Mouse (Mus musculus) cerebellum, postnatal 36 days (tissue): ENCODE data around the gene Mms22l.
"Not testable (repeated sequence)": the region's sequence is repeated elsewhere in the genome, so short reads cannot be mapped to it uniquely, and the experiment has no call there.

Experiments used
- DNase-seq, 2 experiments: peaks; one replicate each; pipeline ENCODE4 v3.0.0; 2021 to 2022; ENCODE audit warnings: mixed read lengths in 2 of 2

Gene Mms22l

DNA sequence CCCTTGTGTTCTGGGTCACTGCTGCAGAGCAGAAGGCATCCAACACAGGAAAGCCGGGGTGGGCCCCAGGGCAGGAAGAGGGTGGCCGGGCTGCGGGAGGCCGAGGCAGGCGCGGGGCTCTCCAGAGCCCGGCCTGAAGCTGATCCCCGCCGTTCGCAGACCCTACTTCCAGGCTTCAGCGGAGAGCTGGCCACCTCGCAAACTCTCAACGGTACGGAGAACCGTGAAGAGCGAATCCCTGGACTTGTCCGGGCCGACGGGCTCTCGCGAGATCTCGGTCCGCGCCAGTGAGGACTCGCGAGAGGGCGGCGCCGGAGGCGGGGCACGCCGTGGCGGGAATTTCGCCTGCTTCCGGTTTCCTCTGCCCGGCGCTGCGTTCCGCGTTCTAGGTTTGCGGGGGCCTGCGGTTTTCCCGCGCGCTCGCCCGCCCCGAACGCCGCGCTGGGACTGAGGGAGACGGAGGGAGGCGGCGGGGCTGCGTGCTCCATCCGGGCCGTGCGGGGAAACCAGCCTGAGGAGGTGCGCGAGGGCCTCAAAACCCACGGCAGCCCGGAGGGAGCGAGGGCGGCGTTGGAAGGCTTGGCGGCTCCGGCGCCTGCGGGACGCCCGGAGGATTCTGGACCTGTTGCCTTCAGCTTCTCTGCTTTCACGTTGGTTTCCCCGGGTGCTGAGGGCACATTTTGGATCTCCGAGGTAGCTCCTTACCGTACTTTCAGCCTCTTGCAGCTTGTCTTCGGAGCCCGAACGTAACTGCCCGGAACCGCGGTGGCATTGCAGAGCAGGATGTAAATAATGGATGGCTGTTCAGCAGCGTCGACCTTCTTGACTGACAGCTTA, at the start of gene Mms22l:
Mms22l (plus strand) TSS at position 336 of the 837 bp plus-strand sequence.
- DNase-seq, result peak; percentile 88 to 92

- not testable (repeated sequence) for DNase-seq
These were observed 12.2 kb upstream of the Mms22l start for GRCm38 (mm10) chr4:24484046-24484445.

- DNase-seq, result no peak
These were observed 685 bp downstream of the Mms22l start for GRCm38 (mm10) chr4:24496953-24497319.

DNA sequence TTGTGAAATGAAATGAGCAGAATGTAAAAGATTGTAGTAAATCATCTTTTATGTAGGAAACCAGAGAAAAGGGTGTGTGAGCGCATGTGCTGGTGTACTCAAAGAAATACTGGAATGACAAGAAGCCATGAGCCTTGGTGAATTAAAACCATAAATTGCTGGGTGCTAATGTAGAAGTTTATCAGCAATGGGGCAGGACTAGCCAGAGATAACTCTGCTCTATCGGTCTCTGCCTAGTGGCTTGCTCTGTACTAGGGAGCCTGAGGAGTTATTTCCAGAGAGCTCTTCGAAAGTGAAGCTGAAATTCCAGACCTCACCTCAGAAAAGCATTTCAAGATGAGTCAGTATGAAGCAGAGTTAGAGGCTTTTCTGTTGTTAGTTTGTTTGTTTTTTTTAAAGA, 12.9 kb downstream of the Mms22l start:
- DNase-seq, result no peak

GRCm38 (mm10) chr4:24536989-24537388, 40.7 kb downstream of the Mms22l start:
- no peak for DNase-seq

DNA sequence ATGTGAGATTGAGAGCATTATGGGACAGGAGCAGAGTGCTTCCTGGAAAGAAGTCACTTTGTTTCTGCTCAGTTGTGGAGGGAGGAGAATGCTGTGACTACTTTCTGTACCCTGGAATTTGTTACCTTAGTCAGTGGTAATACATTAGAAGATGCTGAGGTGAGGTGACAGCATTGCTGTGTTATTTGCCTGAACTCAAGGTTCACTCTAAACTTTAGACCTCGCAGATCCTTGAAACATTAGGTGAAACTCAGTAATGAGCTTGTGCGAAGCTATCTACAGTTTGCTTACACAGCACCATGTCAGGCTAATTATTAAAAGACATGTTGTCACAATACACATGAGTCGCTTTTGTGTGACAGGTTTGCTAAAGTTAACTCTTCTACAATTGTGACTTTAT, 47.2 kb downstream of the Mms22l start:
- no peak for DNase-seq

DNA sequence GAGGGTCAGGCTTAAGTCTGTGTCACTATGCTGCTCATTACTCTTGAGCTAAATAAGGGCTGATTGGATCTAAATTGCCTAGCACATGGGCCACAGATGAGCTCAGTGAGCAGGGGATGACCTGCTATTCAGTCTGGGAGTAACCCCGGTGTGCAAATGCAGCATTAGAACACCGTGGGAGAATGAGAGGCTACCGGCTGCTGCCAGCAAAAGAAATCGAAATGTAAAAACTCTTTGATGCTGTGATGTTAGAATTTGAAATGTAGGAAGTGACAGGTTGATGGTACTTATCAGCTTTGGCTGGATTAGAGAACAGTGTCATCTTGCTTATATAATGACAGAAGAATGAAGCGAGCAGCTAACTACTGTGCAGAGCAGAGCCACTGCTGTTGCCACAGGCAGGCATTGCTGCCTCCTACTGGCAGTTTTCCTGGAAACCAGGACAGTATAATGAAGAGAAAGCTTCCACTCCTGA, 48.5 kb downstream of the Mms22l start:
- peak; percentile 57 to 58 for DNase-seq

DNA sequence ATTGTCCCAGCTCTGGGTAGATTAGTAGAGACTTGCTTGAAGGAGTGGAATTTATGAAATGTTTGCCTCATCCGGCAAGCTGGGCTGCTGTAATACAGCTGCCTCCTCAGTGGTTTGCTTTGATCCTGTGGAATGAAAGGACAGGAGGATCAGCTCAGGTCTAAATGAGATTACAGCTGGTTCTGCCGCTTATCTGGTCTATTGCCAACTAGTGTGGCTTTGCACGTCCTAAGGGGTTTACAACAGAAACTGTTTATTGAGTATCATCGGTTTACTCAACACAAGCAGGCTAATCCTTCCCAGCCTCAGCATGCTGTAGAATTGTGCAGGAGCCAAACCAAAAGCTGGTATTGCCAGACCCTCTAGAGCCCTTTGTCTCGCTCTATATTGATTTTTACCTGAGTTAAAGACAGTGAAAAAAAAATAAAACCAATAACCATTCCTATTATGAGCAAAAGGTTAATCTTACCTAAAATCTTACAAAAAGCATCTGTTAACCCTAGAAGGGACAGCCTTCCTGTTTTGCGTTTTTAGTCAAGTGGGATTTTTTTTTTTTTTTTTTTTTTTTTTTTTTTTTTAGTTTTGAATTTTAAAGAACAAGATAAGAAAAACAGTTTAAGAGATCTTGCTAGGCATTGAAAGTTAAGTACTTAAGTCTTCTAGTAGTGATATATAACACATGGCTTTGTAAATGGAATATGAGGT, 60.0 kb downstream of the Mms22l start:
- no peak for DNase-seq

DNA sequence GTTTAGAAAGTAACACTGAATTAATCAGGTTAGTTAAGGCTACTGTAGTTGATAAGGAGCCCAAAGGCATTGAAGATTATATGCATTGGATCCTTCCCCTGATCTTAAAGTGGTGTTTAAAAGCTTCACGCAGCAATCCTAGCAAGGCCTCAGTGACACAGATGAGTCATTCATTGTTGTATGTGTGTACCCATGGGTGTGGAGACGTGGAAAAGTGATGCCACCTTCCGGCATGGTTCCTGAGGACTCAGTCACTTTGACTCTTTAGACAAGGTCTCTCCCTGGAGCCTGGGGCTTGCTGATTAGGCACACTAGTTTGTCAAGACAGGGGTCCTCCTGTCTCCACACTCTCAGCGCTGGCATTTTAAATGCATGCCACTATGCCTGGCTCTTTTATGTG, 60.9 kb downstream of the Mms22l start:
- no peak for DNase-seq

DNA sequence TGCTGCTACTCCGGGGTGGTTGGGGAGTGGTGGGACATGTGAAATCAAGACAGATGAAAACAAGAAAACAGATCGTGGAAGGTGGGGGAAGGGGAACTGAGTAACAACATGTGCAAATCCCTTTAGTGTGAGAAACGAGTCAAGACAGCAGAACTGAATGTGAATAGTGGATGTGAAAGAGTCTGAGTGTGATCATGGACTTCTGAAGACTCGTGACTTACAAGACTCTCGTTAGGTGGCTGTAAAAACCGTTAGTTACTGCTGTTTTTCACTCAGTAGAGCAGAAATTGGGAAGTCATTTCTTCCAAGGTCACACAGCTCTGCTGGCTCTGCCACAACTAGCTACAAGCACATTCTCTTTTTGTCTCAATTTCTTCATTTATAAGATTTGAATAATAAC, 71.8 kb downstream of the Mms22l start:
- no peak for DNase-seq

DNA sequence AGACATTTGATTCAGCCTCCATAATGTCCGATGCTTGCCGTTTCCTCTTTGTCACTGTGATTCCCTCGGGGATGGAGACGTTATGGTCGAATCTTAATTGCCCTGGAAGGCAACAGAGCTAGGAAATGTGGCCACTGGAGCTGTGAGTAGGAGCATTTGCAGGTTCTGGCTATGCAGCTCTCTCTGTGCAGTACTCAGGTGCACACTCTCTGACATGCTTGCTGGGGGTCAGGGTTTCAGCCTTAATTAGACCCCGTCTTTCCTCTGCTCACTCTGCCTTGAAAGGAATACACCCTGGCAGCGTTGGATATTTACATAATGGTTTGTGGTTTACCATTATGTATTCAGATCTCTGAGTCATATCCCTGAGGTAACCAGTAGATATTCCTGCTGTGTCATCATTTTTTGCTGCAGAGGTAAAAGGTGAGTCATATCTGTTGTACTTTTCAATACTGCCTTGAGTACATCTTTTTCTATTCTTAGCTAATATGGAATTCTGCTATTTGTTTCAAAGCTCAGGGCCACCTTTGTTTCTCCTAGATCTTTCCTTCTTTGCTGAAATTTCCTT, 72.8 kb downstream of the Mms22l start:
- no peak for DNase-seq

DNA sequence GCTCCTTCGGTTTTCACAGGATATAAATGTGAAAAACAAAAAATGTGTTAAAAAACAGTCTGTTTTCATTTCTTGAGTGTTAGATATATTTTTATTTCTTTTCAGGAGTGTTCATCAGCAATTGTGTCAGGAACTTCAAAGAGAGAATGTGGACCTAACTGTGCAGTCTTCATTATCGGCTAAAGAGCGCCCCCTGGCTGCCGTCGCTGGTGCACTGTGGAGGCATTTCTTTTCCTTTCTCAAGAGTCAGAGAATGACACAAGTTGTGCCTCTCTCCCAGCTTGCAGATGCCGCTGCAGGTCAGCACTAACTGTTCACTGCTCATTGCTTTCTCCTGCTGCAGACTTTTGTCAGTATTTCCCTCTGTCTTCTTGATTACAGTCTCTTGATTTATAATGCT, 78.0 kb downstream of the Mms22l start:
- peak; percentile 76 to 81 for DNase-seq

GRCm38 (mm10) chr4:24577594-24577993, 81.3 kb downstream of the Mms22l start:
- DNase-seq, result no peak

DNA sequence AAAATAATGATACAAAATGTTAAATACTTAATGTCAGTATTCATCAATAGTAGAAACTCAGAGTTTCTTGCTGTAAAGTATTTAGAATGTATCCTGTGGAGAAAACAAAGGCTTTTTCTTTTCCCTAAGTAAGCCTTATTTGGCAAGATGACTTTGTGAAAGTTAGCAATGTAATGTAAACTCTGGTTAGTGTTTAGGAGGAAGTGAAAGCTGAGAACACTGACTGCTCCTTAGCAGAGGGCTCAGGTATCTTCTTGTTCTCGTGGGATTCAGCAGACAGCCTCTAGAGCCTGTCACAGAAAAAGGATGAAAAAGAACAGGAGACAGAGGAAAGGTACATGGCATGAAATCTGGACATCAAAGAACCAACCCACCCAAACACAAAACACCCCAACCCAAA, 86.0 kb downstream of the Mms22l start:
- DNase-seq, result no peak

GRCm38 (mm10) chr4:24583997-24584396, 87.7 kb downstream of the Mms22l start:
- no peak for DNase-seq

GRCm38 (mm10) chr4:24594824-24595223, 98.6 kb downstream of the Mms22l start:
- DNase-seq, result no peak

DNA sequence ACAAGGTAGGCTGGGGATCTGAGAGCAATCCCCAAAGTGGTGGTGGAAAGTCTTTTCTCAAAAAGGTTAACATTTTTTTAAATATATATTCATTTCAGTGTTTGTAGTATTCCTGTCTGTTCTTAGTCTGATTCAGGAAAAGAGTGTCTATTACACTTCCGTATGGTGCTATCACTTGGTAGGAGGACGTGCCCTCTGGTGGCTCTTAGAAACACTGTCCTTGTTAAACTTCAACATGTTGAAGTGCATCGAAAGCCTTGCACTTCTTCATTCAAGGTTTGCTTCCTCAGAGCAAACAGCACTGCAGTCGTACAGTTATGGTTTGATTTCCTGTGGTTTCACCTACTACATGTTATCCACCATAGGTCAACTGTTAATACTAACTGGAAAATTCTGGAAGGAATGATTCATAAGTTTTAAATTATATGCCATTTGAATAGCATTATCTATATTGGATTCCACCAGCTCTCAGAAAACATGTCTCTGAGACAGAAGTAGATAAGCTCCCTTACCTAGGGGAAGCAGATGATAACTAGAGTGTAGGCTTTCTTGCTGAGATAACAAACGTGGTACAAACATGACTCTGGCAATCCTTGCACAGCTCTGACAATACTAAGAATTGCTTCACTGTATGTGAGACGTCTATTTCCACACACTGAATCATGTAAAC, 100.8 kb downstream of the Mms22l start:
- no peak for DNase-seq

GRCm38 (mm10) chr4:24598637-24599036, 102.4 kb downstream of the Mms22l start:
- peak in 1 of 2 experiments; percentile 8 for DNase-seq

DNA sequence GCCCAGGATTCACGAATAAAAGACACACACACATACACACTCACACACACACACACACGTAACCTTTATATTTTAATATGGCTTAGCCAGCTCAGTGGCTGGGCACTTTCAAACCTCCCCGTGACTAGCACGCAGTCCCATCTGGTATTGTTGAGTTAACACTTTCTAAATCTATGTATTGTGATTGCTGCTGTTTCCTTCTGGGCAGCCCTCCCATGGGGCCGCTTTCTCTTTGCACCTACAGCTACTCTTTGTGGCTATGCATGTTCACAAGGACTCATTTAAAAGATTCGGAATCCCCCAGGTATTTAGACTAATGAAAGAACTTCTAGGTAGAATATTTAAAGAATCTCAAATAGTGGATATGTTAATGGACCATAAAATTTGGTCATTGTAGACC, 105.5 kb downstream of the Mms22l start:
- no peak for DNase-seq

DNA sequence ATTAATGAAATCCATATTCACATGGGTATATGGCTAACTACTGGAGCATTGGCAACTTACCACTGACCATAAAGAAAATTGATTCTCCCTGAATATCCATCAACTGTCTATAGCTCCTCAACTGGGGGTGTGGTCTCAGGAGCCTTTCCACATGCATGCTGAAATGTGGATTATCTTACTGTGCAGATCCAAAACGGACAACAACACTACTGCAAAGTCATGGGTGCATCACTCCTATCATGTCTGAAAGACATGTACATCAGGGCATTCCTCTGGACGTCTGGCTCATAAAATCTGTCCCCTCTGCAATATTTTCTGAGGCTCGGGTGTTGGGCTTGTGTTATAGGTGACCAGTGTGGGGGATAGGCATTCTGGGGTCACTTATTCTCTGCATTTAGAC, 112.8 kb downstream of the Mms22l start:
- no peak for DNase-seq

- DNase-seq, result no peak
These were observed 113.3 kb downstream of the Mms22l start for GRCm38 (mm10) chr4:24609564-24609963.

DNA sequence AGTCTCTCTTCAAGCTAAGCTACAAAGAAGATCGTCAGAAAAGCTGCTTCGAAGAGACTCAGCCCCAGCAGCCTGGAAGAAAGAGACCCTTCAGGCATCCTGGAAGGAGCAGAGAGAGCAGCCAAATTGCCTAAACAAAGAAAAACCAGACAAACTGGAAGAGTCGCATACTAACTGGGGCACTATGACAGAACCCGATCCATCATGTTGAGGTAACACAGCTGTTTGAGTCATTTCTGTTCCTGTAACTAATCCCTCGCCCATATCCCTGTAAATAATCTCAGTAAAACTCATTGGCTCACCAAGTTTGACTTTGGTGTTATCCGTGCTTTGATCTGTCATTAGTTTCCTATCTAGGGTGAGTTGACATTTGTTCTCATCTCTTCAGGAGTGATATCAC, 123.8 kb downstream of the Mms22l start:
- no peak for DNase-seq

- no peak for DNase-seq
These were observed 124.2 kb downstream of the Mms22l start for GRCm38 (mm10) chr4:24620440-24620839.
